Mouse (Mus musculus) brain, adult 2 months (tissue): Measurements from ENCODE around the gene Pycard.
"Not testable (repeated sequence)": the region's sequence is repeated elsewhere in the genome, so short reads cannot be mapped to it uniquely, and the experiment has no call there.

ENCODE experiments used
- DNase-seq: peaks from one replicate; pipeline ENCODE4 v3.0.0; 2011; ENCODE audit warnings: low read depth, low spot score

Pycard gene

DNA sequence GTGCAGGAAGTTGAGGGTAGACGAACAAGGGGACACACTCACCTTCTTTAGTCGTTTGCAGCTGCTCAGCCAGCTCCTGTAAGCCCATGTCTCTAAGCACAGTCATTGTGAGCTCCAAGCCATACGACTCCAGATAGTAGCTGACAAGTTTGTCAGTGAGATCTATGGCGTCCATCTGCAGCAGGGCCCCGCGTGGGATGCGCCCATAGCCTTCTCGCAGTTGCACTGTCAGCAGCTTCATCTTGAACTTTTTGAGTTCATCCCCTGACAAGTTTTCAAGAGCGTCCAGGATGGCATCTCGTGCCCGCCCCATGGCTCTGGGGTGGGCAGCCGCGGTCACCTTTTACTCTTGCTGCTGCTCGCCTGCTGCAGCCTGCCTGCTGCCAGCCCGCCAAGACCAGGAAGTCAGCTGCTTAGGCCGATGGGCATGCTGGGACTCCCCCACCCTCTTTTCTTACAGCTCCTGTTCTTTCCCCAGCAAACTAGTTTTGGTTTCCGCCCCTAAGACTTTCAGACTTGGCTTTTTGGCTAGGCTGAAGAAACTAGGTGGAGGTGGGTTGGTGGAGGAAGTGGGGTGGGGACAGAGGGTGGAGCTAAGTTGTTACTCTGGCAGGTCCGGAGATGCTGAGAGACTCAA, at the start of gene Pycard:
TSS of gene Pycard (minus strand) at position 527 of the 637 bp plus-strand sequence.
- DNase-seq = peak; percentile 44

DNA sequence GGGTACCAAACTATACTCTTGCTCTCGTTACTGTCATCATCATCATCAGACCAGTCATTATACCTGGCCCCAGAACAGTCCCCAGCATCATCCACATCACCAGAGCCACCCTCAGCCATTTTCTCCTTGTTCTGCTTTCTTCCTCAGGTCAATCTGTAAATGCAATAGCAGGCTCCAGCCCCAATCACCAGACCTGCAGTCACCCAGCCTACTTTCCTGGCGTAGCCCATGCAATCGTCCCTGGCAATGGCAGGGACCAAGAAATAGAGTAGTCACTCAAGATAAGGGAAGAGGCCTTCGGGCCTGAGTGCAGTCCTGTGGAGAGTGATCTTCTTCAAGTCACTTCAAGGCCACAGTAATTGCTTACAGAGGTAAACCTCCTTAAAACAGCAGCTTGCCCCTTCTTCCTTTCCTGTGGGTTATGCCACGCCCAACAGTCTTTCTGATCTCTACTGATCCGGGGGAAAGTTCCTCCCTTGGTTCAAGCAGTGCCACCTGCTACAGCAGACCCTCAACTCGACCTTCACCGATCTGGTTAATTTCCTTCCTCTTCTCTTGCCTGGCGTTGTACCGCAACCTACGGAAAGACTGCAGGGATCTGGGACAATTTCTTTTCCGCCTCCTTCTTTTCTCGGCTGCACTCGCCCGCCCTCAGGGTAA, 48.6 kb upstream of the Pycard start:
- DNase-seq = not testable (repeated sequence)

DNA sequence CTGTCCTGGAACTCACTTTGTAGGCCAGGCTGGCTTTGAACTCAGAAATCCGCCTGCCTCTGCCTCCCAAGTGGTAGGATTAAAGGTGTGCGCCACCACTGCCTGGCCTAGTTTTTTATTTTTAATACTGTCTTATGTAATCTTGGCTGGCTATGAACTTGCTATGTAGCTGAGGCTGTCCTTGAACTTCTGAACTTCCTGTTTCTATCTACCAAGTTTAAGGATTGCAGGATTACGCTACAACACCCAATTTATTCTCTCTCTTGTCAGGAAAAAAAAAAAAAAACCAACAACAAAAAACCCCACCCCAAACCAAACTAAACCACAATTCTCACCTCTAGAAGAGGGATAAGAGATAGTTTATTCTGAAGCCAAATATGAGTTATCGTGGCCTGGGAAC, 39.9 kb upstream of the Pycard start:
- DNase-seq = no peak

DNA sequence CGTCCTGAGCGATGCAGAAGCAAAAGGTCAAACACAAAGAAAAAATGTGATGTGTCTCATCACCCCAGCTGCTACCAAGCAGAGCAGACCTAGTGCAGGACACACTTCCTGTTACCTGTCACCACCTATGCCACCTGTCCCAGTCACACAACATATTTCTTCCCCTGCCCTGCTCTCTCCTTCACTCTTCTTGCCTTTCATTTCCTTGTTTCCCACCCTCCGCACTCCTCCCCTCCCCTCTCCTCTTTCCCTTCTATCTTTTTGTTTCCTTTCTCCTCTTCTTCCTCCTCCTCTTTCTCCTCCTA, 39.3 kb upstream of the Pycard start:
- DNase-seq = no peak

DNA sequence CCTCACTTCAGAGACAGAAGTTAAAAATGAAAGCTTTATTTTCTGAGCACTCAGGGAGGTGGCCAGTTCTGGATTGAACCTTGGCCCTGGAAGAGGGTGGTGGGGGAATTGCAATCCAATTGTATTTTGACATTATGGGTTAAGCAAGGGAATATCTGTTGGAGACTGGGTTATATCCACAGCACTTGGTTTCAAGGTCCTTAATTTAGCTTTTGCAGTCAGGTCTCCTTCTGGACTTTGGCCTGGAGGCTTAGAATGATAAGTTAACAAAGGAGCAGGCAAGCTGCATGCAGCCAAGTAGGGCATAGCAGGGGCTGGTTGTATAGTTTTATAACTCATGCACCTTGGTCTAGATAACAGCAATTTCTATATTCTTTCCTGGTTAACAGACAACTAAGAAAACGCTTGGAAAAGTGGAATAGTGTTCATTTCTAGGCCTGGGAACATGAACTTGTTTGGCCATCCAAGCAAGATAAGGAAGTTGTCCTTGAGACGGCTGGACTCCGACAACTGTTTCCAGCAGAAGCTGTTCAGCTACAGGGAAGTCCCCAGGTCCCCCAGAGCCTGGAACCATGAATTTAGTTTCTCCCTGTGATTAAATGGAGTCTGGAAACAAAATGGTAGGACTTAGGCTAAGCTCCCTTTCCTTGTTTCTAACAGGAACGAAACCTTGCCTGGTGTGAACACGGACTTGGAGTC, 38.8 kb upstream of the Pycard start:
- no peak for DNase-seq

DNA sequence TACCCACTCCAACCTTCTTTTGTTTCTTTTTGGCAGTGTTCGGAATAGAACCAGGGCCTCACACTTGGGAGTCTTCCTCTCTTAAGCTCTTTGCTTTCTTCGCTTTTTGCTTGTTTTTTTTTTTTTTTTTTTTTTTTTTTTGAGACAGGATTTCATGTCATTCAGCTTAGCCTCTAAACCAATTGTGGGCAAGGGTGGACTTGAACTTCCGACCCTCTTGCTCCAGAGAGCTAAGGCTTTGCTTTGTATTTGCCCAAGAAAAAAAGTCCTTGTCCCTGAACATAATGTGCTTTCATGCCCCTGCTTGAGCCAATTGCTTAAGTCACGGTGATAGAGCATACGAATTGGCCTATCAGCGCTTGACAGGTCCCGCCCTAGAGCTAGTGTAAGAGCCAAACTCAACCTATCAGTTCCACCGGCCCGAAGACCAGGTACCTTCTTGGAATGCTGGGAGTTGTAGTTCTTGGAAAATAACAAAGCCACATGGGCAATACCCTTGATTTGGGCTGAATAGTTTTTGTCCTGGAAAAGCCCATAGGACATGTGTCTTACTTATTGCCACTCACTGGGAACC, 37.8 kb upstream of the Pycard start:
- peak; percentile 41 for DNase-seq

DNA sequence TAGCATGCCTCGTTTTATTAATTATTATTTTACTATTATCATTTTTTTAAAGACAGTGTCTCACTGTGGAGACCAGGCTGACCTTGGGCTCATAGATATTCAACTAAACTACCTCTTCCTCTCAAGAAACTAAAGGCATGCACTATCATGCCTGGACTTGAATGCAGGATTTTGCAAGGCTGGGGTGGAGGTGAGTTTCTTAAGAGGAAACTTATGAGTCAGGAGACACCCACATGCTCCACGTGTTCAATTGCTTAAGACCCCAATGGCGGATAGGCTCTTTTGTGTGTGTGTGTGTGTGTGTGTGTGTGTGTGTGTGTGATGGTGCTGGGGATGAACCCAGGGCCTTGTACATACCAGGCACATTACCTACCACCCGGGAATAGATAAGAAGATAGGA, 31.7 kb upstream of the Pycard start:
- DNase-seq = no peak

DNA sequence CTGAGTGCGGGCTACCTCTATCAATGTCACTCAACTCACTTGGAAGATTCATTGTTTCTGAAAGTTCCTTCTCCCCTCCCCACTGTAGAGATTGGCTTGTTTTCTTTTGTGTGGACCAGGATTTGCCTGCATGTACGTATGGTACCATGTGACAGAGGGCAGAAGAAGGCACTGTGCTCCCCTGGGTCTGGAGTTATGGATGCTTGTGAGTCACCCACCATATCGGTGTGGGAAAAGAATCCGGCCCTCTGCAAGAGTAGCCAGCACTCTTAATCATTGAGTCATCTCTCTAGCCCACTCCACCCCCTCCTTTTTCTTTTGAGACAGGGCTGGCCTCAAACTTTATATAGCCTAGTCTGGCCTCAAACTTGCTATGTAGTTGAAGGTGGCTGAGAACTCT, 31.3 kb upstream of the Pycard start:
- DNase-seq = no peak

DNA sequence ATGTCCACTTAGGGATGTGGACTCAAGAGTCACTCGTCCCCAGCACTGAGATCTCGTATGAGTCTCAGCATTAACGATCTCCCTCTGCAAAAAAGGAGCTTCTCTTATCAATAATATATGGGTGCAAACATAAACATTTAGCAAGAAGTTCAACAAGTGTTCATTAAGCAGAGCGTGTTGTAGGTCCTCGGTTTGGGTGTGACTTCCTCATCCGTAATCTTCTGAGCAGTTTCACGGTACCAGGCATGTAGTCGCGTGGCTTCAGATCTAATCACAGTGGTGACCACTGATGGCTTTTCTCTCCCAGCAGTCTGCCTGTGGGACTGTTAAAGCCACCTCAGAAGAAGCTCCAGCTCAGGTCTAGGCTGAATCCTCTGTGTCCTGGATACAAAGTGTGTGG, 30.7 kb upstream of the Pycard start:
- DNase-seq = no peak

DNA sequence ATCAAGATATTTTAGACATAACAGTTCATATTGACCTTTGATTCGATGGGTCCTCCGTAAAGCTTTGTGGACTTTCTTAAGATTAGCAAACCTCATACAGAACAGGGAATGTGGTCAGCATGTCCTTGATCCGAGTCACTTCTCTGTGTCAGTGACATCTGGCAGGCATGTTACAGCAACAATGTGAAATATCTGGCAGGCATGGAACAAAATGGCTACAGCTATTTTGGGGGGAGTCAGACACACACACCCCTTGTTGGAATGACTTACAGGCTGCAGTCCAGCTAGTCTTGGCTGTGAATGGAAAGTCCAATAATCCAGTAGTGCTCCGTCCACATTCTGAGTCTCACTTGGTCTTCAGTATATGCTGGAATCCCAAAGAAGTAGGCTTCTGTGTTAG, 29.9 kb upstream of the Pycard start:
- no peak for DNase-seq

DNA sequence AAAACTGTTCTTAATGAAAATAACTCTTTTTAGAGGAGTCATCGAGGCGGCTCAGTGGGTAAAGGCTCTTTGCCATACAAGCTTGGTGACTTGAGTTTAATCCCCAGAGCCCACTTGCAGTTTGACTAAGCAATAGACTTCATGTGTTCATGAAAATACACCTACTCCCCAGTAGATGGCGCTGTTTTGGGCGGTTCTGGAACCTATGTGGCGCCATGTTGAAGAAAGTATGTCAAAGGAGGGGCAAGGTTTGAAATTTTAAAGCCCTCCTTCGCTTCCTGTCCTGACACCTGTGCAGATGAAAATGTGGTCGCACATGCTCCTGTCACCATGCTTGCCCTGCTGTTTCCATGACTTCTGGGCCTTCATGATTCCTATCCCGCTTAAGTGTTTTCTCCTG, 29.3 kb upstream of the Pycard start:
- no peak for DNase-seq

DNA sequence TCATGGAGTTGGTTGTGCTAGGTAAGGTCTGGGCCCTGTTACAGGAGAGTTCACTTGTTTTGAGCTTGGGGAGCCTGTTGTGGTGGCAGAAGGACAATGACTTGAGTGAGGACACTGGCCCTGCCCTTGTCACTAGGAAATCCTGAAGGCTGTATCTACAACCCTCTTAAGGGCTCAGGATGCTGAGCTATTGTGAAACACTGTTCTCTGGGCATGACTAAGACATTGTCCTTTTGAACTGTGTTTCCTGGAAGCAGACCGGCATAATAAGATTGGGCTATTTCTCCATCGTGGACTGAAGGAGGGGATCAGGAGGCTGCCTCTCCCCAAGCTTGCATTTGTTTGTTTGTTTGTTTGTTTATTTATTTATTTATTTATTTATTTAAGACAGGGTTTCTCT, 25.5 kb upstream of the Pycard start:
- no peak for DNase-seq

DNA sequence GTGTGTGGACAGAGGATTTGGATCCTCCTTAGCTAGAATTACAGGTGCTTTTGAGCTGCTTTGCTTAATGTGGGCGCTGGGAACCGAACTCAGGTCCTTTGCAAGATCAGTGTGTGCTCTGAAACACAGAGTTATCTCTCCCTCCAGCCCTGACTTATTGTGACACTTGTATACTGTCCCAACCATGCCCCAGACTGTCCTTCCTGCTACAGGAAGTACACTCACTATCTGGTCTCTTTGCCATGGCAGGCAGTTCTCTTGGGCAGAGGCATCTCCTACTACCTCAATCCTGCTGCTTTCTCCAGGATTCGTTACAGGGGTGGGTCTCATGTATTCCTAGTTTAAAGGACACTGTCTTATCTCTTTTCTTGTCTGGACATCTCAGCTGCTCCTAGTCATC, 24.6 kb upstream of the Pycard start:
- no peak for DNase-seq

DNA sequence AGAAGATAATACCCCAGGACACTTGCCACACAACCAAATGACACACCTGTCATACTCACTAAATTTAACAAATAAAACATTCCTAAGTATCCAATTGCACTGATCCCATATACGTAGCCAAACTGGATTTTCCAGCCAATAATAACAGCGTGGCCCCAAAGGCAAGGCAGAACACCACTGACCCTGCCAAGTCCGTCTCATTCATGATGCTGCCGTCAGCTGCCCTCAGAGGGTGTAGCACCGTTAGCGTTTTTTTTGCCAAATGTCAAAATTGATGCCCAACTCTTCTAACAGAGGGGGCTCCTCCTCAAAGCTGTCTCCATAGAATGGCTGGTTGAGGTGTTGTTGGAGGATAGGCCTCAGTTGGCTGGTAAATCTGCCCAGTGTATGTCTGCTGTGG, 23.0 kb upstream of the Pycard start:
- no peak for DNase-seq

DNA sequence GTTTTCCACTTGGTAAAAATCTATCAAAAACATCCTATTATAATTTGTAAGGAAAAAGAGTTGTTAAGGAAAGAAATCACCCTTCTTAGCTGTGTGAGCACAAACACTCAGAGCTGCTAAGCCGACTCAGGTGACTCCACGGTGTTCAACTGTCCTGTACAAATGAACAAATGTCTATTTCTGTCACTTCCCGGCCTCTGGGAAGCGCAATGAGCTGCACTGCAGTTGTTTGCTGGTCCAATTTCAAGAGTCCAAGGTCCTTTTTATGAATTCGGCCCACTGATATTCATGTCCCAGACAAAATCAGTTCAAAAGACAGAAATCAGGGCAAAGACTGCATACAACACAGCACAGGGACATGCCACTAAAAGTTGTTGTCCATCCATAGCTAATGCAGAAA, 22.5 kb upstream of the Pycard start:
- not testable (repeated sequence) for DNase-seq

DNA sequence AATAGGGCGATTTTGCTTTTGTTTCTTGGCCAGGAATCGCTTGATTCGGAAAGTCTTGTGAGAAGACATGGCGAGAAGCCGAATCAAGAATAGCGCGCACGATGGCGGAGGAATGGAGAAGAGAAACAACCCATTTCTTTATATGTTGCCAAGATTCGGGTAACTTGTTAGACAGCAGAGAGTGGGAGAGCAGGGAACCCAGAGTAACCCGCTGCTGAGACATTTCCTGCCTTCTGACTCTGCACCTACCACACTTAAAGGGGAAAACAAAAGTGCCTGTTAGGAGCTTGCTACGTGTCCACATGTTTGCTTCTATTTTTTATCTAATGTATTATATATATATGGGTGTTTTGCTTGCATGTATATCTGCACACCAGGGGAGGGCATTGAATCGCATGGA, 19.4 kb upstream of the Pycard start:
- DNase-seq = peak; percentile 65

DNA sequence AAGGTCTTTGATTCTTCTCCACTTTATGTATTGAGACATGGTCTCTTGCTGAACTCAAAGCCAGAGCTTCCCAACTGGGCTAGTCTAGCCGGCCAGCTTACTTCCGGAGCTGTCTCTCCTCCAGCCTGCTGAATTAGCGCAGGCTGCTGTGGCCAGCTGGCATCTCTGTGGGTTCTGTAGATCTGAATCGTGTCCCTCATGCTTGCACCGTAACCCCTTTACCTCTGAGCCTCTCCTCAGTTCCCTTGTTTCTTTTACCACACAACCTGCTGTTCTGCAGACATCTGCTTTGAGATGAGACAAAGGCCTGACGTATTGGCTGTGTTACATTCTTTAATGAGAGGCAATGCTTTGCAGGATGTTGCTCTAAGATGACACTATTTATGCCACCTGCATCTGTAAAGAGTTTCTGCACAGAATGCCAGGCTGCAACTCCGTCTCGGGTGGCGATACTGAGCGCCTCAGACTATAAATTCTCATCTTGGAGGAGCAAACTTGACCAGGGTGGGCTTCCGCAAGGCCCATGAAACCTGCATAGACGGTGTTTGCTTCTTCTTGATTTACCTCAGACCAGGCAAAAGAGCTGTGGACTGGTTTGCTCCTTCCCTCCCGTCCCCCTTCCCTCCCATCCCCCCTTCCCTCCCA, 18.6 kb upstream of the Pycard start:
- peak; percentile 43 for DNase-seq

DNA sequence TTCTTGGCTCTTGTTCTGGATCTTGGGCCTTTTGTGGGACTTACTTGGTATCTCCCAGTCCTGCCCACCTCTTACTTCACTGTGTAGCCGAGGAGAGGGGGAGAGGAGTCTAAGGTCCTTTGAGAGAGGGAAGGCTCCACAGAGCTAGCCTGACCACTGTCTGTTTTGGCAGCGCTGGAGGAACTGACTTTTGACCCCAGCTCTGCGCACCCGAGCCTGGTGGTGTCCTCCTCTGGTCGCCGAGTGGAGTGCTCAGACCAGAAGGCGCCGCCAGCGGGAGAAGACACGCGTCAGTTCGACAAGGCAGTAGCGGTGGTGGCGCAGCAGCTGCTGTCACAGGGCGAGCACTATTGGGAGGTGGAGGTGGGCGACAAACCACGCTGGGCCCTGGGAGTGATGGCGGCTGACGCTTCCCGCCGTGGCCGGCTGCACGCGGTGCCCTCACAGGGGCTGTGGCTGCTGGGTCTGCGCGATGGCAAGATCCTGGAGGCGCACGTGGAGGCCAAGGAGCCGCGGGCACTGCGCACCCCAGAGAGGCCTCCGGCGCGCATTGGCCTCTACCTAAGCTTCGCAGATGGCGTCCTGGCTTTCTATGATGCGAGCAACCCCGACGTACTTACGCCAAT, 16.2 kb upstream of the Pycard start:
- no peak for DNase-seq

DNA sequence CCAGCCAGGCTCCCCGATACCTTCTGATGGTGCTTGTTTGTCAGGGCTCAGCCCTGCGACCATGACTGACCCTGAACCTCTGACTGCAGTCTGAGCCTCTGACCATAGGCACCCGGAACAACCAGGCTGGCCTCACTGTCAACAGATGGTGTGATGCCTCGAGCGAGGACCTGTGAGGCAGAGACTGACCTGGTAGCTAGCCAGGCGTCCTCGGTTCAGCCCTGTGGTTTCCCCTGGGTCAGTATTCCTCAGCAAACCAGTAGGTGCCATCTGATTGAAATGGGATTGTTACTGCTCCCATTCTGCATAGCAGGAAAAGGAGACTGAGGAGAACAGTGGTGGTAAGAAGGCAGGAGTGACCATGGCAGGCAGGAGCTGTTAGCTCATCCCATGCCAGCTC, 12.5 kb upstream of the Pycard start:
- no peak for DNase-seq

DNA sequence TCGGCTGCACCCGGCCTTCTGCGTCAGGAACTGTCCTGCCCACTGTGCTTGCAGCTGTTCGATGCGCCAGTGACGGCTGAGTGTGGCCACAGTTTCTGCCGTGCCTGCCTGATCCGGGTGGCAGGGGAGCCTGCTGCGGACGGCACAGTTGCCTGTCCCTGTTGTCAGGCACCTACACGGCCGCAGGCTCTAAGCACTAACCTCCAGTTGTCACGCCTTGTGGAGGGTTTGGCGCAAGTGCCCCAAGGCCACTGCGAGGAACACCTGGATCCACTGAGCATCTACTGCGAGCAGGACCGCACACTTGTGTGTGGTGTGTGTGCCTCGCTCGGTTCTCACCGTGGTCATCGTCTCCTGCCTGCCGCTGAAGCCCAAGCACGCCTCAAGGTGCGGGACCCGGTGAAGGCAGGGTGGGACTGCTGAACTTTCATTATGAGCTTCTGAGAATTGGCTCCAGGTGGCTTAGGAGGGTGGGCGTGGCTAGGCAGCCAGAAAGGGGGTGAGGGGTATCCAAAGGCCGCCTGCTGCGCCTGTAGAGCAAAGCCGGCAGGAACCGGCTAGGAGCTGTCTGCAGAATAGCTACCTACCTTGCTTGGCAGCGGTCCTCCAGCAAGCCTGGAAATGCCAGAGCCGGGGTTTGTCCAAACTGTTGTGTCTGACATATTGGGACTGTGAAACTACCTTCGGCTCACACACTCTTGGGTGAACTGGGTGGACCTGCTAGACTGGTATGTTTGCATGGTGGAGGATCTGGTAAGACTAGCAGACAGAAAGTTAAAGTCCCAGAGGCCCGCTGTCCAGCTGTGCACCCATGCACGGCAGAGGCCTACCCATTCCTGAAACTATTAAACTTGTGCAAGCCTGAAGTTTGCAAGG, 11.1 kb upstream of the Pycard start:
- DNase-seq = no peak

DNA sequence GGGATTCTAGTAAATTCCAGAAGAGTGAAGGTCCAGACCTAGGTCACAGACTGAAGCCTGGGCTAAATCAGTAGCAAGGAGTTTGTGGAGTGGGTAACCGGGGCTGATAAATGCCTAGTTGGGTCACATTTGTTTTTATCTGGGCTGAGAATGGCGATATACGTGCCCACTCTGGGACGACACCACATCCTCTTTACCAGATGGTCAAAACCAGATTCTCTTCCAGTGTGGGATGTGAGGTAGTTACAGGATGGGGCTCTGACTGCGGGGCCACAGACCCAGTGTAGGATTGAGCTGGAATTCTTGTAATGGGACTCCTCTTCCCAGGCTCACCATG, 10.5 kb upstream of the Pycard start:
- DNase-seq = no peak
